Mouse (Mus musculus) olfactory bulb, adult 2 months (tissue): ENCODE measurements around the gene Sptlc3. TPM values are rescaled to one million over a fixed set of nuclear protein-coding genes. Genes with fewer than 3 reads are reported as not detected.

Experiments
- H3K27ac ChIP-seq: fragments of 200-500 bp; 2 replicates; pipeline ENCODE4 v1.5.1; 2012; ENCODE audit warnings: low read depth, low read length; ENCODE audit not compliant: insufficient read depth
- H3K4me1 ChIP-seq: fragments of 200-500 bp; 2 replicates; pipeline ENCODE4 v1.6.1; 2012; ENCODE audit warnings: low read length; ENCODE audit not compliant: control insufficient read depth, insufficient read depth
- H3K4me3 ChIP-seq: fragments of 200-500 bp; 2 replicates; pipeline ENCODE4 v1.5.1; 2012; ENCODE audit warnings: mild to moderate bottlenecking, low read depth, low read length, moderate library complexity; ENCODE audit not compliant: insufficient read depth
- CTCF ChIP-seq: fragments of 200-500 bp; IDR thresholded peaks from 2 replicates; pipeline ENCODE4 v1.5.1; 2012; ENCODE audit warnings: low read depth, mild to moderate bottlenecking, low read length, moderate library complexity; ENCODE audit not compliant: insufficient read depth
- POLR2A ChIP-seq: fragments of 200-500 bp; IDR thresholded peaks from 2 replicates; pipeline ENCODE4 v1.6.1; 2012; ENCODE audit warnings: mild to moderate bottlenecking, low read depth, low read length, moderate library complexity; ENCODE audit not compliant: insufficient read depth
- WGBS: fragments of 180-500 bp; shearing (Covaris S2); methylation state at CpG from one replicate; pipeline ENCODE4 v1.1.7; 2018; 5-methylcytosine and 5-hydroxymethylcytosine counted together
- polyA plus RNA-seq: library from polyadenylated mRNA; stranded (reverse); fragments of >200 nt; gene quantifications from 2 replicates; pipeline ENCODE4 v1.2.4, GENCODE M21; 2012; ENCODE audit warnings: low replicate concordance; ENCODE audit not compliant: missing spikeins, insufficient read depth, insufficient read length

Gene Sptlc3
- polyA plus RNA-seq, 1 experiment, result not detected

- Histone ChIP-seq H3K27ac (no peak overlapping the region), H3K4me3 (no peak overlapping the region), H3K4me1 (no peaks in the 10 kb centered on the region)
- 76% methylated on average over 4 of the region's 4 CpGs for WGBS
- TF ChIP-seq CTCF, result no peak
- no peak for TF ChIP-seq POLR2A
Observed at GRCm38 (mm10) chr2:139628731-139629130, 135.0 kb downstream of the Sptlc3 start.

DNA sequence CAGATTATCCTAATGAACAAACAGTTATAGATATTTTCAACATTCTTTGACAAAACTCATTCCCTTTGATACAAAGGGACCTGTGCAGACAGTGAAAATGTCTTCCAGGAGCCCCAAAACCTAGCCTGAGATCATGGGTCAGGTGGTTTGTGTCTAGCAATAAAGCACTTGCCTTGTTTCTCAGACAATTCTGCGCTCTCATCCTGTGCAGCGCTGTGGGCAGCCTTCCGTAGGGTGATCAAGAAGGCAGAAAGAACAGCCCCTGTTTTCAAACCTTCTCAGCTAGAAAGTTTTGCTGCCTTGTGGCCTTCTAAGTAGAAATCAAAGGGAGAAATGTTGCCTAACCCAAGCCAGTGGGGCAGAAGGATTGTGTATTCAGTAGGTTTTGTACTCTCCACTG, 135.9 kb downstream of the Sptlc3 start:
- 79% methylated on average over 3 of the region's 3 CpGs for WGBS
- Histone ChIP-seq H3K27ac (no peak overlapping the region), H3K4me3 (no peak overlapping the region), H3K4me1 (no peaks in the 10 kb centered on the region)
- no peak for TF ChIP-seq CTCF
- no peak for TF ChIP-seq POLR2A

- Histone ChIP-seq H3K4me3 (no peak overlapping the region), H3K4me1 (no peaks in the 10 kb centered on the region), H3K27ac (no peak overlapping the region)
- 83% methylated on average over 4 of the region's 4 CpGs for WGBS
- TF ChIP-seq POLR2A (no peak), CTCF (no peak)
Observed at GRCm38 (mm10) chr2:139634506-139634905, 140.8 kb downstream of the Sptlc3 start.

GRCm38 (mm10) chr2:139637861-139638260, 144.1 kb downstream of the Sptlc3 start:
- Histone ChIP-seq H3K4me3 (no peak overlapping the region), H3K27ac (no peak overlapping the region), H3K4me1 (no peaks in the 10 kb centered on the region)
- WGBS, result 67% methylated on average over 2 of the region's 2 CpGs
- TF ChIP-seq CTCF (no peak), POLR2A (no peak)

DNA sequence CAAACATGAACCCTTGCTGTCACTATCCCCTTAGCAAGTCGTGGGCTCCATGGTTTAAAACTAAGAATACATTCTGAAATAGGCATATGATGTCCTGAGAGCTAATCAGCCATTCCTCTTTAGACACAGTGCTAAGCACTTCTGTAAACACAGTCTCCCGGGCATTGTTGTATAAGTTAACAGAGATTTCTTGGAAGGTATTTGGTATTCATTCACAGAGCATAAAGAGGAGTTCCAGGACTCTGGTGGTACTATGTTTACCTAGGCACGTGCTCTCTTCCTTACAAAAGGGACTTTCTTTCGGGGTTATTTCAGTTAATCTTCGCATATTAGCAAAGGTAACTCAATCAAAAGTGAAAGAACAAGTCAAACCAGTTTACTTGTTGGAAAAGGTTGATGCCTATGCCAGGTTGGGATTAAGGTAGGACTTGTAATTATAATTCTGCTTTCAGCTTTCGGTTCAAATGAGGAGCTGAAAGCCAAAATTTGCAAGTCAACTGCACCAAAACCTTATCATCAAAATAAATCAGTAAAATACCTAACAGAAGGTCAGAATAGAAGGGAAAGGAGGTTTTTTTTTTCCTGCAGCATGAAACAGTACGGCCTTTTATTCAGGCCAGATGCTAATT, 148.2 kb downstream of the Sptlc3 start:
- H3K4me1 ChIP-seq, result no peaks in the 10 kb centered on the region
- WGBS, result 66% methylated on average over 7 of the region's 7 CpGs
- no peak overlapping the region for H3K27ac ChIP-seq
- TF ChIP-seq POLR2A (no peak), CTCF (no peak)
- H3K4me3 ChIP-seq, result no peak overlapping the region

- no peak for TF ChIP-seq POLR2A
- Histone ChIP-seq H3K27ac (no peak overlapping the region), H3K4me3 (no peak overlapping the region), H3K4me1 (no peaks in the 10 kb centered on the region)
- 77% methylated on average over 3 of the region's 3 CpGs for WGBS
Observed at GRCm38 (mm10) chr2:139649518-139649917, 155.8 kb downstream of the Sptlc3 start.

DNA sequence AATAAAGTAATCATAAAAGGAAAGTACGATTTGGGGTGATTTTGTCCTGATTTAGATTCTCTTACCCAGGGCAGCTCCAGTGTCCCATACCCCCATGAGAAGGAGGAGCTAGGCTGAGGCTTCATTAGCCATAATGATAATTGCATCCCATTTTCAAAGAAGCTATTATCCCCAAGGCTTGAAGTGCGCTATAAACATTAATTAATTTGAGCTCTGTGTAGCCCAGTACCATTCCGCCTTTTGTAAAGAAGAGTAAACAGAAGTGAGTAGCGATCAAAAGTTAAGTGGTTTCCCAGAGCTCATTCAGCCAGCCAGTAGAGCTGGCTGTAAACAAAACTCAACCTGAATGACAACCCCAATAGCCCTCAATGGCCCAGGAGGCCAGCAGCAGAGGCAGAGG, 163.0 kb downstream of the Sptlc3 start:
- H3K4me1 ChIP-seq, result no peaks in the 10 kb centered on the region
- TF ChIP-seq POLR2A, result no peak
- TF ChIP-seq CTCF, result no peak
- no peak overlapping the region for H3K4me3 ChIP-seq
- WGBS, result 18% methylated on average over 4 of the region's 4 CpGs
- no peak overlapping the region for H3K27ac ChIP-seq

DNA sequence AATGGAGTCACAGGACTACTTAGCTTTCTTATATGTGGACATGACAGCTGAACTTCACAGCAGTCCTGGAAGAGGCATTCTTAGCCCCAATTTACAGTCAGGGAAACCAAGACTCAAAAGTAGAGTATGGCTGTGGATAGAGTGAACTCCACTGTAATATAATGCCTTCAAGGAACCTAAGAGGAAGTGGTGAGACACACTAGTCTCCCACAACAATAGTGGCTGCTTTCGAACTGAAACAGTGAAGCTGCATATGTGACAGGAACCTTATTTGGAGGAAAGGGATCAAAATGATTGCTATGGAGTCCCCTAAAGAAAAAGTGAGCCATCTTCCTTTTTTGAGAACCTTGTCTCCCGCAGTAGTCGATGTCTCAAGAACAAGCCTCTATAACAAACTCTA, 178.1 kb downstream of the Sptlc3 start:
- H3K4me3 ChIP-seq, result no peak overlapping the region
- no peak overlapping the region for H3K27ac ChIP-seq
- no peak for TF ChIP-seq POLR2A
- TF ChIP-seq CTCF, result no peak
- 0 out of 2 replicates have a peak, but pooled peaks cover under 1% of the 10 kb centered on the region for H3K4me1 ChIP-seq
- WGBS, result 90% methylated on average over 3 of the region's 3 CpGs

- H3K4me3 ChIP-seq, result no peak overlapping the region
- TF ChIP-seq POLR2A (no peak), CTCF (no peak)
- no peak overlapping the region for H3K27ac ChIP-seq
- 61% methylated on average over 2 of the region's 2 CpGs for WGBS
- 0 out of 2 replicates have a peak, but pooled peaks cover 4% of the 10 kb centered on the region for H3K4me1 ChIP-seq
Observed at GRCm38 (mm10) chr2:139672371-139672770, 178.7 kb downstream of the Sptlc3 start.
